In genomic region chr7:60003921-60004605, GRCm38 (mm10) we compare ENCODE assay signal across 8 mouse cellular contexts. TPM values are rescaled to one million over a fixed set of nuclear protein-coding genes. Genes with fewer than 3 reads are reported as not detected.
DNase-seq lines count a peak whose midpoint lies in the region; ATAC-seq and TF ChIP-seq lines count a peak whose summit lies in the region.

No protein-coding gene starts in this region.

- intact Hi-C loops in left cerebral cortex, postnatal 14 days (cut with DNase I) = no loop called here

- WGBS in lung, adult 2 months = 52% methylated on average over 22 of the region's 22 CpGs
- WGBS in intestine, embryonic 16.5 days = 43% methylated on average over 22 of the region's 22 CpGs
- 45% methylated on average over 22 of the region's 22 CpGs for WGBS in midbrain, embryonic 12.5 days

- peak; percentile 79 for ATAC-seq in intestine, embryonic 16.5 days
- ATAC-seq in midbrain, embryonic 12.5 days (ENCODE audit: low FRiP score, low read depth) = peak; percentile 90

- H3K4me2 ChIP-seq in intestine, embryonic 16.5 days (ENCODE audit: low read depth, low read length) = peak overlapping the region; percentile 60
- H3K4me2 ChIP-seq in midbrain, embryonic 12.5 days (replicated peaks) = peak overlapping the region; percentile 55

- no peak for TF ChIP-seq CTCF in lung, adult 2 months (IDR thresholded peaks at IDR 0.05; ENCODE audit: insufficient read depth, low read length)

- no peak for TF ChIP-seq POLR2A in lung, adult 2 months (IDR thresholded peaks at IDR 0.05; ENCODE audit: borderline replicate concordance, extremely low read depth, low read depth, low read length)

- no peaks in the 10 kb centered on the region for H3K36me3 ChIP-seq in intestine, embryonic 16.5 days (ENCODE audit: control insufficient read depth, insufficient read depth, low read length)
- no peaks in the 10 kb centered on the region for H3K36me3 ChIP-seq in midbrain, embryonic 12.5 days

- peak; percentile 7 for DNase-seq in lung, adult 2 months
- no peak for DNase-seq in lung, postnatal 25 days (ENCODE audit: low spot score)
- peak; percentile 71 for DNase-seq in cerebellum, adult 9-11 months
- peak; percentile 46 to 60 for DNase-seq in frontal cortex, postnatal 10 days (ENCODE audit: low spot score in 2 of 2)
- peak; percentile 32 to 62 for DNase-seq in left cerebral cortex, postnatal 14 days (ENCODE audit: low spot score in 2 of 2)
- DNase-seq in testis, postnatal 10 days (ENCODE audit: low spot score) = peak; percentile 49

- H3K4me3 ChIP-seq in lung, adult 2 months (replicated peaks; ENCODE audit: extremely low read depth, low read depth, low read length) = peak overlapping the region; percentile 48
- H3K4me3 ChIP-seq in intestine, embryonic 16.5 days (ENCODE audit: low read length) = peak overlapping the region; percentile 58
- peak overlapping the region; percentile 63 for H3K4me3 ChIP-seq in midbrain, embryonic 12.5 days

- H3K9me3 ChIP-seq in intestine, embryonic 16.5 days (ENCODE audit: control insufficient read depth, low read length) = peaks cover 16% of the 10 kb centered on the region
- H3K9me3 ChIP-seq in midbrain, embryonic 12.5 days = peaks cover 17% of the 10 kb centered on the region; the same call in 1 of the 2 replicates

- H3K9ac ChIP-seq in intestine, embryonic 16.5 days (ENCODE audit: low read depth, low read length) = peak overlapping the region; percentile 68
- peak overlapping the region; percentile 65 for H3K9ac ChIP-seq in midbrain, embryonic 12.5 days (replicated peaks)

- no peaks in the 10 kb centered on the region for H3K27me3 ChIP-seq in intestine, embryonic 16.5 days (replicated peaks; ENCODE audit: control insufficient read depth, insufficient read depth, low read length)
- H3K27me3 ChIP-seq in midbrain, embryonic 12.5 days = no peaks in the 10 kb centered on the region

- peak overlapping the region; percentile 28; the same call in 1 of the 2 replicates for H3K27ac ChIP-seq in intestine, embryonic 16.5 days (ENCODE audit: low read length)
- peak overlapping the region; percentile 87 for H3K27ac ChIP-seq in midbrain, embryonic 12.5 days (replicated peaks)

- H3K4me1 ChIP-seq in lung, adult 2 months (ENCODE audit: control insufficient read depth, insufficient read depth, low read length) = no peaks in the 10 kb centered on the region
- H3K4me1 ChIP-seq in intestine, embryonic 16.5 days (ENCODE audit: control insufficient read depth, insufficient read depth, low read length) = no peaks in the 10 kb centered on the region
- 0 out of 2 replicates have a peak, but pooled peaks cover 4% of the 10 kb centered on the region for H3K4me1 ChIP-seq in midbrain, embryonic 12.5 days

RNA-seq across cellular contexts. Expression of gene Snurf, which starts 0.8 kb away (rescaled TPM):
- polyA plus RNA-seq in lung, adult 2 months (2012; rRNA removed) = not detected in 2 replicates
- 33.5 and 35.5 TPM in 2 replicates for polyA plus RNA-seq in intestine, embryonic 16.5 days (2015; fragmentation: Nextera tagmentation; extraction: Ambion mirVana)
- 1,000 to 10,000 TPM; 2,439 to 2,731 TPM for total RNA-seq in left cerebral cortex, postnatal 14 days (2021)
- polyA plus RNA-seq in midbrain, embryonic 12.5 days (2016; fragmentation: Nextera tagmentation; extraction: Ambion mirVana) = 186 and 209 TPM in 2 replicates

RNA-seq across cellular contexts. Expression of gene Gm38393, which starts 0.8 kb away (rescaled TPM):
- 0.22 and 0.34 TPM in 2 replicates for polyA plus RNA-seq in lung, adult 2 months (2012; rRNA removed)
- 0.18 and 0.33 TPM in 2 replicates for polyA plus RNA-seq in intestine, embryonic 16.5 days (2015; fragmentation: Nextera tagmentation; extraction: Ambion mirVana)
- total RNA-seq in left cerebral cortex, postnatal 14 days (2021) = 10 to 100 TPM; 71.9 to 81.1 TPM
- polyA plus RNA-seq in midbrain, embryonic 12.5 days (2016; fragmentation: Nextera tagmentation; extraction: Ambion mirVana) = 2.9 and 3.8 TPM in 2 replicates

Comparison
In these comparisons a context has a peak if more than half of its experiments do, and no peak if none do; other contexts are left out.
1. RNA of gene Snurf, which starts 0.8 kb away (polyA plus RNA-seq): 186 to 209 TPM in midbrain, embryonic 12.5 days and 33.5 to 35.5 TPM in intestine, embryonic 16.5 days; not detected in lung, adult 2 months; every median in the first group is over 10 times any median in the second.
2. Peak in every context shown above with its lines, with median percentiles within 50 percentile points of each other: H3K4me3 ChIP-seq.